Mouse (Mus musculus) thymus, postnatal 4 days (tissue): Measurements from ENCODE around the gene Hadhb.

Source experiments
- DNase-seq: peaks from one replicate; pipeline ENCODE4 v3.0.0; 2021

Gene Hadhb

DNA sequence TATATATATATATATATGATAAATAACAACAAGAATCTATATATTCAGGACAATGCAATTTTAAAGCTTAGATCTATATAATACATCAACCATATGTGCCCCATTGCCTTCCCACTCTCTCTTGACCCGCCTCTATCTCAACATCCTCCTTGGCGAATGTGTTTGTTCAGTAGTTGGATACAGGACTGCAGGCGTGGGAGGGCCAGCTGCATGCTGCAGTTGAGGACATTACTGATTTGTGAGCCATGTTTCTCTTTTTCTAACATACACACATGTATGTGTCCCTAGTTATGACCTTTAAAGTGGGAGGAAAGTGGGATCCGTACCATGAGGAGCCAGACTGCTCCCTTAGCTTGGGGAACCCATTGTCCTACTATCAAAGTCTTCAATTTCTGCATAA, 23.8 kb upstream of the Hadhb start:
- no peak for DNase-seq

GRCm38 (mm10) chr5:30132173-30132572, 22.9 kb upstream of the Hadhb start:
- DNase-seq, result no peak

DNA sequence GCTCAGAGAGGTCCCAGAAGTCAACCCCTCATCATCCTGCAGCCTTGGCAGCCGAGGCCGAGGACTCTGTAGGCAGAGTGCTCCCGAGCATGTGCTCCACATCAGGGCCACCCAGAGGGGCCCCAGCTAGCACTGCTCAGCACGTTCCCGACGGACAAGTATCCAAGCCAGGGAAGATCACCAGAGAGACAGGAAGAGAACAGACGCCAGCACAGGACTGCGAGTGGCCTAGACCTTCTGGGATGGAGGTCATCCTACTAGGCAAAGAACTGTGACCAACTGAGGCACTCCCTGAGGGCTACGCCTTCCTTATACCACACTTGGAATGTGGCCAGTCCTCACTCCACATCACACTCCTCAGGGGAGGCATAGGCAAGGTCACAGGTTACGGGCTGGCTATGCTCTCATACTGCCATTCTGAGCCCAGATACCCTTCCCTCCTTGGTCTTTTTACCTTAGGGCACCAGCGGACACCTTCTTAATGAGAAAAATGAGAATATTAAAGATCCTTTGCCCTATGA, 19.3 kb upstream of the Hadhb start:
- no peak for DNase-seq

DNA sequence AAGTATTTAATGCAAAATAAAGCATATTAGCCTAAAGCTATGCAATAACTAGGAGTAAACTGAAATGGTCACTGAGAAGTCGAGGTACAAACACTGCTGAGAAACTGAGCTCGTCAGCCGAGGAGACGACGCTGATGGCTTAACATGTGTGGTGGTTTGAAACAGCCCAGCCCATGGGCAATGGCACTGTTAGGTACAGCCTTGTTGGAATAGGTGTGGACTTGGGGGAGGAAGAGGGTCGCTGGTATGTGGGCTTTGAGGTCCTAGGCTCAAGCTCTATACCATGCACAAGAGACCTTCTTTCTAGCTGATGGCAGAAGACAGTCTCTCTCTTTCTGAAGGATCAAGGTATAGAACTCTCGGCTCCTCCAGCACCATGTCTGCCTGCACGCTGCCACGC, 17.8 kb upstream of the Hadhb start:
- DNase-seq, result no peak

GRCm38 (mm10) chr5:30138193-30138592, 16.9 kb upstream of the Hadhb start:
- no peak for DNase-seq

DNA sequence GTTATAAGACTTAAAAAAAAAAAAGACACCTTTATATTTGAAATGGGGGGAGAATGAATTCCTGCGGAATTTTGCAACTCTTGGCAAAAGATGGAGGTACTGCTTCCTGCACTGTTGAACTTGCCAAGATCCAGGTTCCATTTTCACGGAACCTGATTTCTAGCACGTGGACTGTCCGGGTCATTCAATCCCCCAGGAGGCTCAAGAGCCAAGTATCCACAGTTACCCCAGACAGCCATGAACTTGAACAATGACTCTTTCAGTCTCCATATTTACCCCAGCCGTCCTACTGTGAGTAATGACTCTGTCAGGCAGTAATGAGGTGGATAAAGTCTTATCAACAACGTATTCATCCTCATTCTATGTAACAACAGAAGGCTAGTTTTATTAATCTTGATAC, 8.5 kb upstream of the Hadhb start:
- no peak for DNase-seq

GRCm38 (mm10) chr5:30148133-30148920, 6.7 kb upstream of the Hadhb start:
- DNase-seq, result no peak

DNA sequence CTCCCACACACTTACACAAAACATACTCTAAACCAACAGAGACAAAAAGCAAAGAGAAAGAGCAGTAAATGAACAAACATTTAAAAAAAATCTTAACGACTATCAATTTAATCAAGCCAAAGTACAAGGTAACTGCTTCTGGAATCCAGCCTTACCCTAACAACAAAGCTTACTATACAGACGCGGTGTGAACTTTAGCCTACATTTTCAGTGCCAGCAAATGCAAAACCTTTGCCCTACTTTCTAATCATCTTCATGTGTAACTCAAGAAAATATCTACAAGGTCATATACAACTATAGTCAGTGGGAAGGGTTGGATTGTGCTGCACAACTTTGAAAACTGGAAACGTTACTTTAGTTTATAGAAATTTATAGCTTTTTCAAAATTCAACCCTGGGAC, 3.0 kb upstream of the Hadhb start:
- no peak for DNase-seq

- no peak for DNase-seq
These were observed 2.6 kb upstream of the Hadhb start for GRCm38 (mm10) chr5:30152413-30152812.

- no peak for DNase-seq
These were observed 1.8 kb upstream of the Hadhb start for GRCm38 (mm10) chr5:30153222-30153621.

GRCm38 (mm10) chr5:30154013-30154412, 1.0 kb upstream of the Hadhb start:
- DNase-seq, result no peak

- DNase-seq, result no peak
These were observed 346 bp downstream of the Hadhb start for GRCm38 (mm10) chr5:30155395-30155792.

DNA sequence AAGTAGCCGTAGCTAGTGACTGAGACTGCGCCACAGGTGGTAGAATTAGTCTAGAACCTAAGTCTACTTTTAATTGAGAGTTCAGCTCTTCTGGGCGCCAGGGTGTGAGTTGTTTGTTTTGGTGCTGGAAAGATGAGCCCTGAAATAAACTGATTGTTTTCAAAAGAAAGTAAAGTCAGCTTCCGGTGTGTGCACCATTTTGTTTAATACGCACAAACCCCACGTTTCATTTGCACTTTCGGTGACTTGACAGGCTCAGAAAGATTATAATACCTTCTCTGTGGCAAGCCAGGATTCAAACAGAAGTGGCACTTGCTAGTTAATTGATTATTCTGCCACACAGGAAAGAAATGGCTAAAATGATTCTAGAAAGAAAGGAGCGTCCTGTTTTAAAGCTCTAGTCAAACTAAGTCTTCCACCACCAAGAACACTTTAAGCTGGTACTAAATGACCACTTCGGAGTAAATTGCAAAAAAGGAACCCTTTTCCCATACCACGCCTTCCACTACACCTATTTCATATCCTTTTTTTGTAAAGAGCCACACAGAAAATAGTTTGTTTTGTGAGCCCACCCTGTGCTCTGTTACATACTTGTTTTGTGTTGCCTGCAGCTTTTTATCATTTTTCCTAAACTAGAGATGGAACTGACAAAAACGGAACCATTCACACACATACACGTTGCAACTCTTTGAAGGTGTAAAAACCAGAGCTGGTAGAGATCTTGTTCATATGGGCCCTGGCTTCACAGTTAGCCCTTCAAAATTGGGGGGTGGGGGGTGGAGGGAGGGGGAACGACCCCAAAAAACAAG, 977 bp downstream of the Hadhb start:
- DNase-seq, result no peak

DNA sequence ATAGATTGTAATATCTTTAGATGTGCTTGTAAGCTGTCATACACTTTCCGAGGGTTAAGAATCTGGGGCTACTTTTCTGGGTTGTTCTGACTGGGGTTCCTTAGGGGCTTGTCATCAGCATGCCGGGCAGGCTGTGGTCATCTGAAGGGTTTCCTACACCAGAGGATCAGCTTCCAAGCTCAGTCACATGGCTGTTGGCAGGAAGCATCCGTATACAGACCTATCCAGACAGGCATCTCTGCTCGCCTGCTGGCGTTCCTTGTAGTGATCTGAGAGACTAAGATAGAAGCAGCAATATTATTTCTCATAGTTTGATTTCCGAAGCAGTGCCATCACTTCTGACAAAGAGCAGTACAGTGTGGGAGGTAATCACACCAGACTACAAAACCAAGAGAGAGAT, 4.6 kb downstream of the Hadhb start:
- DNase-seq, result no peak

- DNase-seq, result no peak
These were observed 6.8 kb downstream of the Hadhb start for GRCm38 (mm10) chr5:30161836-30162235.

DNA sequence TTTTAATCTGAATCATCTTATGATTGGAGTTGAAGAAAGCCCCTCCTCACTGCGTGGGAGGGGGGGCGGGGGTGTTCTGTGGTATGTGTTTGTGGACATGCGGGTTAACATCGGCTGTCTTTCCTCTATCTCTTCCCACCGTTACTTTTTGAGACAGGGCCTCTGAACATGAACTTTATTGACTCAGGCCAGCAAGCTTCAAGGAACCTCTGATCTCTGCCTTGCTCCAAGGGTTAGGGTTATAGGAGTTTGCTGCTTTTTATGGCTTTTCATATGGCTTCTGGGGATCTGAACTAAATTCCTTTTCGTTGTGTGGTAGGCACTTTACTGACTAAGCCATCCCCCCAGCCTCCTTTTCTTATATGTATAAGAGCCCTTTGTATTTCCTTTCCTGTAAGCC, 7.3 kb downstream of the Hadhb start:
- DNase-seq, result no peak

GRCm38 (mm10) chr5:30165234-30165946, 10.3 kb downstream of the Hadhb start:
- DNase-seq, result no peak

GRCm38 (mm10) chr5:30170303-30170940, 15.4 kb downstream of the Hadhb start:
- DNase-seq, result no peak

DNA sequence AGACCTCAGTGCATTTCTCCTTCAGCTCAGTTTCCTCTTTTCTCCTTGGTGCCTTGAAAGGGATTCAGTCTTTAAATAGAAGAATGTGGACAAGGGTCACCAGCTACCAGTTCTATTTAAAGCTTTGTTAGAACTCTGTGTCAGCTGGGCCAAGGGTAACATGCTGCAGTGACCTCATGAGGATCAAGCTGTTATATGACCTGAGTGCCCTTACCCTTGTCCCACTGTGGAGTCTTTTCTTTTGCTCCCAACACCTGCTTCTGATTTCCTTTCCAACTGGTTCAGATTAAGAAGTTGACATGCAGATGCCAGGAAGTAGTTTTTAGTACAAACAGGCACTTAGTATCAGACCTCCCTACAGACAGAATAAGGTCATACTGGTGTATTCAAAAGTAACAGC, 17.1 kb downstream of the Hadhb start:
- no peak for DNase-seq

DNA sequence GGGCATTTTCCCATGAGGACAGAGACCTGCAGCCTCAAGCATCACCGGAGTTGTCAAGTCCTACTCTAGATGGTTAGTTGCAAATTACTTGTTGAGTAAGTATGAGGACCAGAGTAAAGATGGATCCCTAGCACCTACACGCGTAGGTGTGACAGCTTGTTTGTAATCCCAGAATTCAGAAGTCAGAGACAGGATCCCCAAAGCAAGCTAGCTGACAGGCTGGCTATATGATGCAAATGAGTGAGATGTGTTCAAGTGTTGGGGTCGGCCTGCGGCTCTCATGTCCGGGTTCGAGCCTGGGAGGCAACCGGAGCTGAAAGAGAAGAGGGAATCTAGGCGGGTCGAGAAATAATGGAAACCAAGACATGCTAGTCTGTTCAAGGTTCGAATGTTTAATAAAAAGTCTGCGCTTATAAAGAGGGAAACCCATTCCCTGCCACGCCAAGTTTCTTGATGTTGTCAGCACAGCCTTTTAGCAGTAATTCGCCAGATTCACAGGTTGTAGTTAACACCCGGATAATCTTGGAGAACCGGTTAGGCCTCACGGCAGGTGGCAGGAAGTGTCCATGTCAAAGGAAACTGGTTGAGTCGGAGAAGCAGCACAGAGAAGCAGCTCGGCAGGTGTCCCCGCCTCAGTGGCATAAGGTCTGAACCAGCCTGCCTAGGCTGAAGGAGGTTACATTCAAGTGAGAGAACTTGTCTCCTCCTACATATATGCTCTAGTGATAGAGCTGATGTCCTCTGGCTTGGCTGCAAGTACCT, 18.1 kb downstream of the Hadhb start:
- no peak for DNase-seq

DNA sequence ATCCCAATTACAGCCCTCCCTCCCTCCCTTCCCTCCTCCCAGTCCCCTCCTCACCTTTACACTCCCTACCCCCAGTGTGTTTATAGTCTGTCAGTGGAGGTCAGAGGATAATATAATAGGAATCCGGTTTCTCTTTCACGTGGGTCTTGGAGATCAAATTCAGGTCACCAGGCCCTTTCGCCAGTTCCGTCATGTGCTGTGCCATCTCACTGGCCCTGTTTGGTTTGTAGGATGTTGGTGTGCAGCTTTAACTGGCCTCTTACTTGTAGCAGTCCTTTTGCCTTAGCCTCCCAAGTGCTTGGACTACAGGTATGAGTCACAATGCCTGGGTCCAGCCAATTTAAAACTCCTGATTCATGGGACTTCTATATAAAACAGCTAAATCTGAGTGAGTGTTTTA, 20.8 kb downstream of the Hadhb start:
- no peak for DNase-seq
